Mouse (Mus musculus): ENCODE results near the gene Atl3. TPM values are rescaled to one million over a fixed set of nuclear protein-coding genes. Genes with fewer than 3 reads are reported as not detected.
A peak's percentile ranks its signal among the peaks of the same experiment; 100 is the strongest.

Gene Atl3
- total RNA-seq, 2 experiments from 2014 or later = 15.4 to 16.0 TPM

- DNase-seq = no peak
- intact Hi-C loops (cut with DNase I; ENCODE audit: low total_unique reads) = no loop called here
Measured at GRCm38 (mm10) chr19:7554881-7555280, 61.0 kb downstream of the Atl3 start.

- no peak for DNase-seq
- intact Hi-C loops (cut with DNase I; ENCODE audit: low total_unique reads) = no loop called here
Measured at GRCm38 (mm10) chr19:7556641-7557040, 62.8 kb downstream of the Atl3 start.

- intact Hi-C loops (cut with DNase I; ENCODE audit: low total_unique reads) = no loop called here
- peak; percentile 73 for DNase-seq
Measured at GRCm38 (mm10) chr19:7557328-7557822, 63.5 kb downstream of the Atl3 start, which contains the start of gene Pla2g16. Pla2g16 (plus strand) TSS chr19:7557459.

GRCm38 (mm10) chr19:7557844-7558243, 64.0 kb downstream of the Atl3 start:
- intact Hi-C loops (cut with DNase I; ENCODE audit: low total_unique reads) = no loop called here
- DNase-seq = no peak

GRCm38 (mm10) chr19:7558675-7559074, 64.8 kb downstream of the Atl3 start:
- intact Hi-C loops (cut with DNase I; ENCODE audit: low total_unique reads) = no loop called here
- DNase-seq = no peak

GRCm38 (mm10) chr19:7559986-7560385, 66.1 kb downstream of the Atl3 start:
- DNase-seq = no peak
- intact Hi-C loops (cut with DNase I; ENCODE audit: low total_unique reads) = no loop called here

- intact Hi-C loops (cut with DNase I; ENCODE audit: low total_unique reads) = no loop called here
- DNase-seq = no peak
Measured at GRCm38 (mm10) chr19:7561456-7561855, 67.6 kb downstream of the Atl3 start.

- intact Hi-C loops (cut with DNase I; ENCODE audit: low total_unique reads) = no loop called here
- DNase-seq = no peak
Measured at GRCm38 (mm10) chr19:7562601-7563129, 68.8 kb downstream of the Atl3 start.

GRCm38 (mm10) chr19:7563676-7564075, 69.8 kb downstream of the Atl3 start:
- DNase-seq = no peak
- intact Hi-C loops (cut with DNase I; ENCODE audit: low total_unique reads) = no loop called here

- intact Hi-C loops (cut with DNase I; ENCODE audit: low total_unique reads) = no loop called here
- no peak for DNase-seq
Measured at GRCm38 (mm10) chr19:7564457-7564856, 70.6 kb downstream of the Atl3 start.

- intact Hi-C loops (cut with DNase I; ENCODE audit: low total_unique reads) = no loop called here
Measured at GRCm38 (mm10) chr19:7566826-7567225, 73.0 kb downstream of the Atl3 start.

GRCm38 (mm10) chr19:7568364-7568763, 74.5 kb downstream of the Atl3 start:
- intact Hi-C loops (cut with DNase I; ENCODE audit: low total_unique reads) = no loop called here
- no peak for DNase-seq

More at GRCm38 (mm10) chr19:7566826-7567225, 73.0 kb downstream of the Atl3 start:
- DNase-seq = no peak

GRCm38 (mm10) chr19:7569650-7570049, 75.8 kb downstream of the Atl3 start:
- DNase-seq = no peak
- intact Hi-C loops (cut with DNase I; ENCODE audit: low total_unique reads) = no loop called here

- intact Hi-C loops (cut with DNase I; ENCODE audit: low total_unique reads) = no loop called here
- no peak for DNase-seq
Measured at GRCm38 (mm10) chr19:7576180-7576579, 82.3 kb downstream of the Atl3 start.

- intact Hi-C loops (cut with DNase I; ENCODE audit: low total_unique reads) = no loop called here
- DNase-seq = no peak
Measured at GRCm38 (mm10) chr19:7577710-7578109, 83.9 kb downstream of the Atl3 start.

GRCm38 (mm10) chr19:7581042-7581441, 87.2 kb downstream of the Atl3 start:
- intact Hi-C loops (cut with DNase I; ENCODE audit: low total_unique reads) = no loop called here
- no peak for DNase-seq

- intact Hi-C loops (cut with DNase I; ENCODE audit: low total_unique reads) = no loop called here
- DNase-seq = no peak
Measured at GRCm38 (mm10) chr19:7583101-7583500, 89.3 kb downstream of the Atl3 start.

- intact Hi-C loops (cut with DNase I; ENCODE audit: low total_unique reads) = no loop called here
- DNase-seq = no peak
Measured at GRCm38 (mm10) chr19:7583599-7583998, 89.8 kb downstream of the Atl3 start.

- no peak for DNase-seq
- intact Hi-C loops (cut with DNase I; ENCODE audit: low total_unique reads) = no loop called here
Measured at GRCm38 (mm10) chr19:7585279-7585678, 91.4 kb downstream of the Atl3 start.

GRCm38 (mm10) chr19:7585764-7586163, 91.9 kb downstream of the Atl3 start:
- intact Hi-C loops (cut with DNase I; ENCODE audit: low total_unique reads) = no loop called here
- no peak for DNase-seq

Measured in gastrocnemius, postnatal 14 days (tissue).